Mouse (Mus musculus): ENCODE results near the gene Tmem72. TPM values are rescaled to one million over a fixed set of nuclear protein-coding genes. Genes with fewer than 3 reads are reported as not detected.

Gene Tmem72
- total and polyA plus RNA-seq, 2 experiments from 2014 or later: 0.14 to 1.4 TPM

DNA sequence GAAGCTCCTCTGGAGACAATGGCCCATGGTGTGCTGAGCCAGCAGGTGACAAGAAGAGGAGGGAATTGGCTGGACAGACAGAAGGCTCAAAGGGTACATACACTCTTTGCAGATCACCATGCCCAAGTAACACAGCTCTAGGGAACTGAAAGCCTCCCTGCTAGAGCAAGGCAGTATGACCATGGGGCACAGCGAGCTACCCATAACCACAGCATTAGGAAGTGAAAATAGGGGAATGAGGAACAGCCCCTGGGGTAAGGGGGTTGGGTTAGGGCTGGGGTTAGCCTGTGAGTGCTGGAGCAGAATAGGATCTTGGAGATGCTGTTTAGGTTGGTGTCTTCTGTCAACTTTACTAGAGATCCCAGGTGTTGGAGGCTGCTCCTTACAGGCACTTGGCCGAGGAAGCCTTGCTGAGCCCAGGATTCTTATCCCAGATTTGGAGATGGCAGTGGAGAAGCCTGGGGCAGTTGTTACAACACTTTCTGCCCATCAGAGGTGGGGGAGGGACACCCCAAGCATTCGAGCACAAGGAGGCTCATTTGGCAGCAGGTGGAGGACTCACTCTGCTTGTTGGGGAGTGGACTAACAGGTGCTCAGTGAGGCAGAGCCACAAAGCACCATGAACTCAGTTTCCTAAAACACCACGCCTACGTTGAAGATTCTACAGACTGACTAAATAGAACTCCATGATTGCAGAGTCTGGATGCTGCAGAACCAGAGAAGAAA is 37.0 kb downstream of the Tmem72 start:
- WGBS: 77% methylated on average over 5 of the region's 5 CpGs
- Histone ChIP-seq H3K36me3 (ENCODE audit: insufficient read depth, low read length) (no peaks in the 10 kb centered on the region), H3K4me2 (ENCODE audit: low read depth, low read length, poor library complexity, severe bottlenecking) (no peak overlapping the region), H3K27ac (ENCODE audit: low read depth, low read length) (no peak overlapping the region), H3K9me3 (ENCODE audit: low read length) (no peaks in the 10 kb centered on the region), H3K4me3 (ENCODE audit: low read depth, low read length) (no peak overlapping the region), H3K4me1 (ENCODE audit: insufficient read depth, low read length) (no peaks in the 10 kb centered on the region), H3K27me3 (ENCODE audit: insufficient read depth, low read length) (no peaks in the 10 kb centered on the region), H3K9ac (replicated peaks; ENCODE audit: low read length, poor library complexity, severe bottlenecking) (no peak overlapping the region)
- no peak for ATAC-seq (ENCODE audit: low FRiP score)
- DNase-seq (ENCODE audit: low spot score): no peak
- no peak for TF ChIP-seq CTCF (IDR thresholded peaks at IDR 0.05)

DNA sequence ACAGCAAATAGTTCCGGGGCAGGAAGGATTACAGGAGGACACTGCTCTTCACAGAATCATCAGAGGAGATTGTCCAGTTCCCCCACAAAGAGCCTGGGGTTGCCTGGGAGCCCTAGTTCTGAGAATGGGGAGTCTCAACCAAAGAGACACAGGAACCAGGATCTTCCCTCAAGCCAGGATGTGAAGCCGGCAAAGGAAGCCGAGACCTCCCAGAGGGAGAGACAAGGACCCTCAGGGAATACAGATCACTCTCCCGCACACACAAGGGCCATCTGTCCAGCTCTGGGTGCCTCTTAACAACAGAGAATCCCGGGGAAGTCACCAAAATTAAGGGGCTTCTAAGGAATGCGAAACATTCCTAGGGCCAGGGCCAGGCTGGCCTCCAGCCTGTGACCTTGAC is 39.4 kb downstream of the Tmem72 start:
- H3K36me3 ChIP-seq (ENCODE audit: insufficient read depth, low read length): no peaks in the 10 kb centered on the region
- H3K4me2 ChIP-seq (ENCODE audit: low read depth, low read length, poor library complexity, severe bottlenecking): no peak overlapping the region
- H3K27ac ChIP-seq (ENCODE audit: low read depth, low read length): no peak overlapping the region
- no peak for ATAC-seq (ENCODE audit: low FRiP score)
- H3K4me1 ChIP-seq (ENCODE audit: insufficient read depth, low read length): peaks cover 9% of the 10 kb centered on the region; the same call in 1 of the 2 replicates
- no peak overlapping the region for H3K4me3 ChIP-seq (ENCODE audit: low read depth, low read length)
- no peaks in the 10 kb centered on the region for H3K9me3 ChIP-seq (ENCODE audit: low read length)
- H3K27me3 ChIP-seq (ENCODE audit: insufficient read depth, low read length): no peaks in the 10 kb centered on the region
- 73% methylated on average over 6 of the region's 6 CpGs for WGBS
- TF ChIP-seq CTCF (IDR thresholded peaks at IDR 0.05): no peak
- no peak overlapping the region for H3K9ac ChIP-seq (replicated peaks; ENCODE audit: low read length, poor library complexity, severe bottlenecking)
- DNase-seq (ENCODE audit: low spot score): no peak

DNA sequence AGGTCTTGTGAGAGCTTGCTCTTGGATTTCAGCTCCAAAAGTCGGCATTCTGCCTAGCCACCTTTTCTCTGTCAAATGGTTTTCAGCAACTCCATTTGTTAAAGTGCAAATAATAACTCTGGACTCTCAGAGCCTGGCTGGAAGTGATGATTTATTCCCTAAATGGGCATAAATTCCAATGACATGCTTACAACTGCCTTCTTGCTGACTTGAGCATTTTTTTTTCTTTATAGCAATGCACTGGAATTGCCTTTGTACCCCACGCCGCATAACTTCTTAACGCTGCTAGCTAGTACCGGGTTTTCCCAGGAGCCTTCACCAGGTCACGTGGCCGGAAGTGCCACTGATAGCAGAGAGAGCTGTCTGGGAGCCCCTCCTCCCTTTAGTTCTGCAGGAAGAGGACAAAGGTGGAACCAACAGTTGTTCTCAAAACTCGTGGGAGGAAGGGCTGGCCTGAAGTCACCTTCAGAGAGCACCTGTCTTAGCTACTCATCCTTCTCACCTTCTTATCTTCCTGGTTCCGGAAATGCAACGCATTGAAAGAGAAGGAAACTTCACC is 40.3 kb downstream of the Tmem72 start:
- Histone ChIP-seq H3K4me3 (ENCODE audit: low read depth, low read length) (no peak overlapping the region), H3K27me3 (ENCODE audit: insufficient read depth, low read length) (no peaks in the 10 kb centered on the region), H3K9ac (replicated peaks; ENCODE audit: low read length, poor library complexity, severe bottlenecking) (no peak overlapping the region), H3K4me2 (ENCODE audit: low read depth, low read length, poor library complexity, severe bottlenecking) (no peak overlapping the region), H3K36me3 (ENCODE audit: insufficient read depth, low read length) (no peaks in the 10 kb centered on the region), H3K27ac (ENCODE audit: low read depth, low read length) (no peak overlapping the region), H3K4me1 (ENCODE audit: insufficient read depth, low read length) (peaks cover 9% of the 10 kb centered on the region; the same call in 1 of the 2 replicates), H3K9me3 (ENCODE audit: low read length) (no peaks in the 10 kb centered on the region)
- ATAC-seq (ENCODE audit: low FRiP score) (no peak), DNase-seq (ENCODE audit: low spot score) (no peak)
- 83% methylated on average over 10 of the region's 10 CpGs for WGBS
- no peak for TF ChIP-seq CTCF (IDR thresholded peaks at IDR 0.05)

DNA sequence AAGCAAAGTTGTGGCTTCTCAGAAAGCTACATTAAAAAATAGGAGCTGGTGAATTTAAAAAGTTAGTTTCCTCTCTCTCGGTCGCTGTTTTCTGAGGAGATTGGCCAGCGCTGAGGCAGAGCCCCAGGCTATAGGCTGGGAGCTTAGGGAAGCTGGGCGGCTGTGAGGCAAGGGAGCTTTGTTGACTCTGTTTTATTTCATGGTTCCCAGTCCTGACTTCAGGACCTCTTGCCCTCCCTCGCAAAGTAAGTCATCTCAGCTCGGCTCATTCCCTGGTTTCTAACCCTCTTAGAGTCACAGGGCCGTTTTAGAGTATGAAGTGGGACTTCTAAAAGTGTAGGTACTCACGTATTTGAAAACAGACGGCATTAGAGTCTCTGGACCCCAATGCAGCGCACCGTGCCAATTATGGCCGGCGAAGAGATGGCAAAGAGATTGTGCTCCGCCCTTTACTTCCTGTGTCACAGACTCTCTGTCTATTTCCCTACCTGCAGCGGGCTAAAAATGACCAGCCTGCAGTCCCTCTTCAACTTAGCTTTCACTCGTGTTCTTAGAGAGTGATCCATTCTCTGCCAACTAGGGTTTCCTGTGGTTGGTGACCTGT is 42.3 kb downstream of the Tmem72 start:
- Histone ChIP-seq H3K27ac (ENCODE audit: low read depth, low read length) (no peak overlapping the region), H3K4me2 (ENCODE audit: low read depth, low read length, poor library complexity, severe bottlenecking) (peak overlapping the region; percentile 93), H3K27me3 (ENCODE audit: insufficient read depth, low read length) (no peaks in the 10 kb centered on the region), H3K4me3 (ENCODE audit: low read depth, low read length) (peak overlapping the region; percentile 48), H3K36me3 (ENCODE audit: insufficient read depth, low read length) (no peaks in the 10 kb centered on the region), H3K9ac (replicated peaks; ENCODE audit: low read length, poor library complexity, severe bottlenecking) (no peak overlapping the region; the same call in 1 of the 2 replicates), H3K4me1 (ENCODE audit: insufficient read depth, low read length) (peaks cover 14% of the 10 kb centered on the region), H3K9me3 (ENCODE audit: low read length) (no peaks in the 10 kb centered on the region)
- DNase-seq (ENCODE audit: low spot score): no peak
- no peak for ATAC-seq (ENCODE audit: low FRiP score)
- 22% methylated on average over 16 of the region's 16 CpGs for WGBS
- no peak for TF ChIP-seq CTCF (IDR thresholded peaks at IDR 0.05)

DNA sequence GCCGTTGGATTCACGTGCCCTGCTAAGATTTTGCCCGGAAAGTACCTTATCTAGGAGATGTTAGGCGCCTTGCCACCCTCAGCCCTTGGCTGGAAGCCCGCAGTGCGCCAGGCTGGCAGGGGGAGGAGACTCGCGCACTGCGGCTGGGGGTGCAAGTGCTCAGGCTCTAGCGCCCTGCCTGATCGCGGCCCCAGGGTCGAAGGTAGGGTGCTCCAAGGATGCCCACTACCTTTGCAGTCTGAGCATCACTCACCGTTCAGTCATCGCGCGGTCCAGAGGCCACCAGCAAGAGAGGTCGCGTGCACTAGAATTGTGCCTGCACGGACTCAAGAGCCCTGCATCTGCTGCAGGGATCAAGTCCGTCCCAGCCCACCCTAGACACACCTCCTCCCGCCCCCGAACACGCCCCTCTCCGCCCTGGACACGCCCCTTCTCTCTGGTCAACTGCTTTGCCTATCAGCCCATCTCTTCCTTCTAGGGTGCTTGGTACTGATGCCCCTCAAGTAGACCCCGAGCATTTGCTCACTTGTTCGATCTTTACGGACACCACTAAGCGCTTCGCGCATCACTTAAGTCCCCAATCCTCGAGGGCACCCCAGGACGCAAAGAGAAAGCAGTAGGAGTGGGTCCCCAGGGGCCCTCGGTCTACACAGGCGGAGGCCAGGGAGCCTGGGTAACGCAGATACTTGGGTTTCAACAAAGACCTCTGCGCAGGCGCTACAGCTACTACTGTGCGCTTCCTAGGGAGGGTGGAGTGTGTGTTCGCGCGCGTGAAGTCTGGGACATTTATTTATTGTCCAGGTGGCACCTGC is 43.0 kb downstream of the Tmem72 start, which contains the start of gene Rassf4:
Gene Rassf4, minus strand, starts transcription at position 482 of the 812 bp plus-strand sequence.
- DNase-seq (ENCODE audit: low spot score) (peak; percentile 83), ATAC-seq (ENCODE audit: low FRiP score) (peak; percentile 79)
- Histone ChIP-seq H3K36me3 (ENCODE audit: insufficient read depth, low read length) (no peaks in the 10 kb centered on the region), H3K4me3 (ENCODE audit: low read depth, low read length) (peak within 1 kb of the TSS; percentile 48), H3K27me3 (ENCODE audit: insufficient read depth, low read length) (no peaks in the 10 kb centered on the region), H3K27ac (ENCODE audit: low read depth, low read length) (no peak within 1 kb of the TSS), H3K9me3 (ENCODE audit: low read length) (no peaks in the 10 kb centered on the region), H3K4me2 (ENCODE audit: low read depth, low read length, poor library complexity, severe bottlenecking) (peak within 1 kb of the TSS; percentile 93), H3K9ac (replicated peaks; ENCODE audit: low read length, poor library complexity, severe bottlenecking) (peak within 1 kb of the TSS; percentile 48), H3K4me1 (ENCODE audit: insufficient read depth, low read length) (peaks cover 14% of the 10 kb centered on the region)
- under 1% methylated on average over 44 of the region's 44 CpGs for WGBS
- TF ChIP-seq CTCF (IDR thresholded peaks at IDR 0.05): no peak

Data from midbrain, postnatal 0 days (tissue).